8 mouse cellular contexts compared by ENCODE assay signal in the genomic region with DNA sequence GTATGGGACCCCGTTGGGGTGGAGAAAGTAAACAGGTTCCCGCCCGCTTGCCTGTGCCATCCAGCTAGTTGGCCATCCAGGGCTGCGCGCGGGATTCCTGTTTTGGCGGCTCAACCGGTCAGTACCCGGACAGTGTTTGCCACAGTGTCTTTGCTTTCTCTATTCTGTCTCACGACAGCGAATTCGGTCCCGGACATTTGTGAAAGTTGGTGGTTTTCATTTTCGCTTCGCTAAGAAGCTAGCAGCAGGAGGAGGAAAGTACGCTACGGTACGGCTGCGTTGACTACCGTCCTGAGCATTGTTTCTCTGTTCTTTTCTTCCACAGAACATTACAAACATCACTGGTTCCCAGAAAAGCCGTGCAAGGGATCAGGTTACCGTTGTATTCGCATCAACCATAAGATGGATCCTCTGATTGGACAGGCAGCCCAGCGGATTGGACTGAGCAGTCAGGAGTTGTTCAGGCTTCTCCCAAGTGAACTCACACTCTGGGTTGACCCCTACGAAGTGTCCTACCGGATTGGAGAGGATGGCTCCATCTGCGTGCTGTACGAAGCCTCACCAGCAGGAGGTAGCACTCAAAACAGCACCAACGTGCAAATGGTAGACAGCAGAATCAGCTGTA. TPM values are rescaled to one million over a fixed set of nuclear protein-coding genes. Genes with fewer than 3 reads are reported as not detected.
DNase-seq lines count a peak whose midpoint lies in the region; ATAC-seq lines count a peak whose summit lies in the region.

No protein-coding gene starts in this region.

- peak overlapping the region; percentile 98 for H3K4me3 ChIP-seq in intestine, embryonic 14.5 days (ENCODE audit: low read depth, low read length)

- H3K9me3 ChIP-seq in intestine, embryonic 14.5 days (ENCODE audit: control insufficient read depth, low read length), result no peaks in the 10 kb centered on the region

- ATAC-seq in intestine, embryonic 14.5 days (replicated peaks; ENCODE audit: low FRiP score, low TSS enrichment, low read depth), result 0 out of 2 replicates have a peak, but pooled peaks have one; percentile 12
- ATAC-seq in megakaryocyte progenitor cell, adult 5-6 weeks (replicated peaks; ENCODE audit: poor library complexity), result peak; percentile 40

- H3K4me2 ChIP-seq in intestine, embryonic 14.5 days (ENCODE audit: low read length), result peak overlapping the region; percentile 89

- H3K27ac ChIP-seq in intestine, embryonic 14.5 days (ENCODE audit: low read depth), result peak overlapping the region; percentile 98

- H3K27me3 ChIP-seq in intestine, embryonic 14.5 days (replicated peaks; ENCODE audit: control insufficient read depth, insufficient read depth, low read length), result no peaks in the 10 kb centered on the region

- H3K4me1 ChIP-seq in intestine, embryonic 14.5 days (replicated peaks; ENCODE audit: control insufficient read depth, insufficient read depth, low read length), result peaks cover 18% of the 10 kb centered on the region

- peaks cover 33% of the 10 kb centered on the region for H3K36me3 ChIP-seq in intestine, embryonic 14.5 days (ENCODE audit: control insufficient read depth, insufficient read depth, low read length)

- peak overlapping the region; percentile 97 for H3K9ac ChIP-seq in intestine, embryonic 14.5 days (ENCODE audit: low read length)

- intact Hi-C loops in left cerebral cortex, postnatal 14 days (cut with DNase I), result loop anchor here (5.0 to 10.0 kb wide), 4 partner anchors 136 to 694 kb away; no protein-coding TSS in a partner anchor

- DNase-seq in adrenal gland, adult 18-20 months (ENCODE audit: low spot score in 2 of 2), result peak; percentile 56 to 62
- DNase-seq in embryo, embryonic 11 days, result peak; percentile 82
- DNase-seq in gastrocnemius, postnatal 25 days, result peak; percentile 72
- DNase-seq in intestine, embryonic 14.5 days (ENCODE audit: low spot score), result peak; percentile 85
- peak; percentile 64 to 68 for DNase-seq in left cerebral cortex, postnatal 14 days (ENCODE audit: low spot score in 2 of 2)
- peak; percentile 60 for DNase-seq in right cerebral cortex, postnatal 25 days
- DNase-seq in urinary bladder, postnatal 36 days (ENCODE audit: low spot score in 2 of 2), result peak; percentile 71 to 79

- under 1% methylated on average over 29 of the region's 29 CpGs for WGBS in intestine, embryonic 14.5 days

RNA-seq across cellular contexts. Expression of gene Btg1, which starts 1.3 kb away (rescaled TPM):
- total RNA-seq in adrenal gland, adult 18-20 months (2021), result 100 to 1,000 TPM; 141 to 182 TPM
- 10 to 100 TPM; 14.8 to 15.3 TPM for total RNA-seq in gastrocnemius, postnatal 25 days (2021)
- polyA plus RNA-seq in intestine, embryonic 14.5 days (2014; fragmentation: Nextera tagmentation; extraction: Ambion mirVana), result 77.8 and 82.6 TPM in 2 replicates
- total RNA-seq in left cerebral cortex, postnatal 14 days (2021), result 10 to 100 TPM; 34.6 to 36.9 TPM
- 35.2 and 37.5 TPM in 2 replicates for total RNA-seq in megakaryocyte progenitor cell, adult 5-6 weeks (2015)
- 31.5 and 34.6 TPM in 2 replicates for total RNA-seq in megakaryocyte progenitor cell, adult 5-6 weeks (2017)

Comparison
In these comparisons a context has a peak if more than half of its experiments do, and no peak if none do; other contexts are left out.
1. Peak in every context shown above with its lines: DNase-seq, ATAC-seq, H3K4me3 ChIP-seq and H3K27ac ChIP-seq.